Mouse (Mus musculus) left cerebral cortex, adult 2 months (tissue): Measurements from ENCODE around the gene Ctdspl2. TPM values are rescaled to one million over a fixed set of nuclear protein-coding genes. Genes with fewer than 3 reads are reported as not detected.
"Not testable (repeated sequence)": the region's sequence is repeated elsewhere in the genome, so short reads cannot be mapped to it uniquely, and the experiment has no call there.

Source experiments
- DNase-seq, 2 experiments: peaks; one replicate each; pipeline ENCODE4 v3.0.0; 2021 to 2022; ENCODE audit warnings: low spot score in 2 of 2, mixed read lengths in 1 of 2; ENCODE audit errors: extremely low spot score in 1 of 2
- H3K27ac ChIP-seq: fragments of 200-600 bp; 2 replicates; pipeline ENCODE4 v1.8.1; 2022
- H3K4me3 ChIP-seq: fragments of 200-600 bp; 2 replicates; pipeline ENCODE4 v1.8.1; 2022
- CTCF ChIP-seq: fragments of 200-600 bp; IDR thresholded peaks from 2 replicates; pipeline ENCODE4 v1.8.1; 2022; ENCODE audit warnings: antibody characterized with exemption, mild to moderate bottlenecking, moderate library complexity
- intact Hi-C: fragments of 180-260 bp; cut with DNase I; formaldehyde crosslinking; loops from one replicate; pipeline ENCODE4 v1.15.1; 2025
- microRNA-seq, 2 experiments: library from miRNA; unstranded; fragments of <30 nt; microRNA quantifications; one replicate each; pipeline ENCODE4 v1.2.0; 2021
- total RNA-seq, 2 experiments: library from RNA; stranded (reverse); gene quantifications; 2 replicates each; pipeline ENCODE4 v1.2.3; 2021

Gene Ctdspl2
- total RNA-seq, 2 experiments from 2014 or later = 33.2 to 34.2 TPM

DNA sequence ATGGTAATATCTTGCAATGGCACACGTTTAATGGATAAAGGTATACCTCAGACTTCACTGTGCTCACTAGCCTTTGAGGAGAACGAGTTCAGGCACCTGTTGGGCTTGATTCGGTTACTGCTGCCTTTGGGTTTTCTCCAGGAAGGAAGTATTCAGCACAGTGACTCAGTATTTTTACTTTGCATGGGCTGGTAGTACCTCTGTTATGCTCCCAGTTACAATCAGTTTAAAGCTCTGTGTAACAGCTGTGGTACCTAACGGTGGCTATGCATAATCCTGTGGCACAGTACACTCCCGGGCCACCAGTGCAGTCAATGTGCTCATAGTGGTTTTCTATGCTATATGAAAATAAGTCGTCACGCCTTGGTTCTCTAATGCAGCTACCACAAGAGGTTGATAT, 55.6 kb downstream of the Ctdspl2 start:
- no peak overlapping the region for H3K27ac ChIP-seq
- intact Hi-C loops = no loop called here
- no peak for TF ChIP-seq CTCF
- DNase-seq = no peak
- no peak overlapping the region for H3K4me3 ChIP-seq

DNA sequence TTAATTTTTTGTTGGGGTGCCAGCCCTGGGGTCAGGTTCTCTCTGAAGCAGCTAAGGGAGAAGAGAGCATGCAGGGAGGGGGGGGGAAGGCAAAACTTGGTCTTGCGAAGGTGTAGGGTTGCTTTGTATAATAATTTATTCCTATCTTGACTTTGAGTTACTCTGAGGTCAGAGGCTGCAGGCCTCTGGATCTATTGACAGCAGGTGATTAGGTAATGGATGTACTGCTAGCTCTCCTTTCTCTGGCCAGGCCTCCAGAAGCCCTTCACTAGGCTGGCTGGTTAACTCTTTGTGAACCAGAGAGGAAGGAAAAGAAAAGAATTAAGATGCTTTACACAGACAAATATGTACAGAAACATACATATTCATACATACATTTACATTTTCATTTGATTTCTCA, 62.9 kb downstream of the Ctdspl2 start:
- intact Hi-C loops = no loop called here
- no peak overlapping the region for H3K4me3 ChIP-seq
- H3K27ac ChIP-seq = no peak overlapping the region
- no peak for DNase-seq
- no peak for TF ChIP-seq CTCF

DNA sequence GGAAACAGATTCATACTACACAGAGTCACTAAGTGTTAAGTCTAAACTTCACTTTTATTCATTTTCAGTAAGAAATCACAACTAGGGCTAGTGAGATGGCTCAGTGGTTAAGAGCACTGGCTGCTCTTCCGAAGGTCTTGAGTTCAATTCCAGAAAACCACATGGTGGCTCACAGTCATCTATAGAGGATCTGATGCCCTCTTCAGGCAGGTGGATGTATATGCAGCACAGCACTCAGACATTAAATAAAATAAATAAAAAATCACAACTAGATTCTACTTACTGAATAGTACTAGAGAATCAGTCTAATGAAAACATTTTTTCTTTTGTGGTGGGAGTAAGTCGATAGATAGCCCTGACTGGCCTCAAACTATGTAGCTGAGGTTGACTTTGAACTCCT, 66.5 kb downstream of the Ctdspl2 start:
- no peak for DNase-seq
- H3K27ac ChIP-seq = no peak overlapping the region
- intact Hi-C loops = no loop called here
- no peak overlapping the region for H3K4me3 ChIP-seq
- peak; percentile 45 for TF ChIP-seq CTCF

DNA sequence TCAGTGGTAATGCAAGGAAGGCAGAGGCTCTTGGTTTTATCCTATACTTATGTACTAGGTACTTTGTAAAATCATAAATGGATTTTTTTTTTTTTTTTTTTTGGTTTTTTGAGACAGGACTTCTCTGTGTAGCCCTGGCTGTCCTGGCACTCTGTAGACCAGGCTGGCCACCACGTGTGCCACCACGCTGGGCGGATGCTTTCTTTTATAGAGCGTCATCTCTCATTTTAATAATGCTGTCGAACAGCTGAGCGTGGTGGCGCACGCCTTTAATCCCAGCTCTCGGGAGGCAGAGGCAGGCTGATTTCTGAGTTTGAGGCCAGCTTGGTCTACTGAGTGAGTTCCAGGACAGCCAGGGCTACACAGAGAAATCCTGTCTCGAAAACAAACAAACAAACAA, 71.3 kb downstream of the Ctdspl2 start:
- intact Hi-C loops, H3K4me3 ChIP-seq, H3K27ac ChIP-seq, DNase-seq: not testable (repeated sequence)

DNA sequence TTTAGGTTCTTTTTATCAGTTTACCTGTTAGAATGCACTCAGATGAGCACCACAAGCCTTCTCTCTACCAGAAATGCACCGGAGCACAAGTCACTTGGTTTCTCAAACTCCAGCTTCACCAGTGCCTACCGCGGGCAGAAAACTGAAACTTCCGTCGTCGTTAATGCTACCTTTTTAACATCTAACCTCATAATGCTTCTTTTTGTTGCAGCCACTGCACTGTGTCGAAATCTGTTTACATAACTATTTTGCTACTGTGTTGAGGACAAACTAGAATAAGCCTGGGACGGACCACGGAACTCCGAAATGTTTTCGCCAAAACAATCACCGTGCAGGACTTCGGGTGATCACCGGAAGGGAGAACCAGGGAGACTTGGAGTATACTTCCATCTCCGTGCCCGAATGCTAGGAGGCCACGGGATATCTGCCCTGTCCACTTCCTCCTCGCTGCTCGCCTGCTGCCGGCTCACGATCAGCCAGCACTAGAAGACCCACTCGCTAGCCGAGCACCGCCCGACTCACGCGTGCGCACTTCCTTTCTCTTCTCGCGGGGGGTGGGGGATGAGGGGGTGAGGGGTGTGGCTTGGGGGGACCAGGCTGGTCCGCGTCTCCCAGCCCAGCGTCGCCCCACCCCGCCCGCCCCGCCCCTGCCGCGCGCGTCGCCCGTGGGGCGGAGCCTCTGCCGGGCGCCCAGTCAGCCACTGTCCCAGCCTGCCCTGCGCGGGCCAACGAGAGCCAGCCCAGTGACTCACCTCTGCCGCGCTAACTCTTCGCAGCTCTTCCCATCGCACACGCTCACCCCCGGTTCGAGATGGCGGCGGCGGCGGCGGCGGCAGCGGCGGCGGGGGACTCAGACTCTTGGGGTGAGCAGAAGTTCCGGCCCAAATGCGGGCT, 72.3 kb downstream of the Ctdspl2 start, which contains the start of gene Eif3j1:
Eif3j1 (plus strand) TSS at position 685 of the 894 bp plus-strand sequence.
- TF ChIP-seq CTCF = no peak
- Histone ChIP-seq H3K4me3 (peak within 1 kb of the TSS; percentile 58), H3K27ac (peak within 1 kb of the TSS; percentile 94)
- peak; percentile 86 to 88 for DNase-seq
- intact Hi-C loops = no loop called here

DNA sequence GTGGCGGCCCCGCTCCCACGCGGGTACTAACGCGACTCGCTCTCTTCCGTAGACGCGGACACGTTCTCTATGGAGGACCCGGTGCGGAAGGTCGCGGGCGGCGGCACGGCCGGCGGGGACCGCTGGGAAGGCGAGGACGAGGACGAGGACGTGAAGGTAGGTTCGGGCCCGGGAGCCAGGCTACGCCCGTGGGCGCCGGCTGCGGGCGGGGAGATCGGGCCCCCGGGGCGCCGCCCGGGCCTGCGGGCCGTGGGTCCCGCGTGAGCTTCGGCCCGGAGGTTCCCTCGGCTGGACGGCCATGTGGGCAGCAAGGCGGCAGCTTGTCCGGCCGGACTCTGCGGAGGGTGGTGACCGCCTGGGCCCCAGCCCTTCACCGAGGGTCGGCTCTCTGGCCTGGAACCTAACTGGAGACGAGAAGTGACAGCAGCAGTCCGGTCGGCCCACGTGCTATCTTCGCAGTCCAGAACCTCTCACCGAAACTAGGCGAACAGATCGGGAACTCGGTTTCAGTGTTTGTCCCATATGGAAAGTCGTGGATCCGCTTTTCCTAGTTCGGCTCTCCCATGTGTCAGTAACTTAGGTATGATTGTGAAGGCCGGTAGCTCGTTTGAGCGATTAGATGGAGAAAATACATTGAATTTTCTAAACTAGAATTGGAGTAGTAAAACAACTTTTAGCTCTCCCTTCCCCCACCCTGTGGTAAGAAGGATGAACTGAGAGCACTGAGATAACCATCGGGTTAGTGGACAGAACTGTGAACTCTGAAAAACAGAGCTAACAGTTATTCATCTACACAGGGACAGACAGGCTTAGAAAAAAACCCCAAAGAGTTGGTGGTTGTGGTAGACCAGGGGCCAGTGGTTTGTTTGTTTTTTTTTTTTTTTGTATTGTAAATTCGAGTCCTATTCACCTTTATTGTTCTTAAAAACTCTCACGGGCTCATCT, 73.2 kb downstream of the Ctdspl2 start:
- H3K27ac ChIP-seq = peak overlapping the region; percentile 89
- intact Hi-C loops = no loop called here
- DNase-seq = no peak
- no peak; the same call in 1 of the 2 replicates for TF ChIP-seq CTCF
- H3K4me3 ChIP-seq = peak overlapping the region; percentile 58

DNA sequence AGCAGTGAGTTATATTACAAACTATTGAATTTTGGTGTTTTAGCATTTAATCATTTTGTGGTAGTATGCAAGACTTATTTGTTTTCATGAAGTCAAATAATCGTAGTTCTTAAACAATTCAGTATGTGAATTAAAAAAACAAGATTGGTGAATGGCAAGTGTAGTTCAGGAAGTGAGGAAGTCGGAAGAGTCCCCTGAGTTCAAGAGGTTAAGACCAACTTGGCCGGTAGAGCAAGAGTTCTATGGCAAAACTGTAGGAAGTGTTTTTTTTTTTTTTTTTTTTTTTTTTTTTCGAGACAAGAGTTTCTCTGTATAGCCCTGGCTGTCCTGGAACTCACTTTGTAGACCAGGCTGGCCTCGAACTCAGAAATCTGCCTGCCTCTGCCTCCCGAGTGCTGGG, 76.2 kb downstream of the Ctdspl2 start:
- H3K27ac ChIP-seq = no peak overlapping the region
- intact Hi-C loops = no loop called here
- no peak for TF ChIP-seq CTCF
- no peak overlapping the region for H3K4me3 ChIP-seq
- DNase-seq = no peak

DNA sequence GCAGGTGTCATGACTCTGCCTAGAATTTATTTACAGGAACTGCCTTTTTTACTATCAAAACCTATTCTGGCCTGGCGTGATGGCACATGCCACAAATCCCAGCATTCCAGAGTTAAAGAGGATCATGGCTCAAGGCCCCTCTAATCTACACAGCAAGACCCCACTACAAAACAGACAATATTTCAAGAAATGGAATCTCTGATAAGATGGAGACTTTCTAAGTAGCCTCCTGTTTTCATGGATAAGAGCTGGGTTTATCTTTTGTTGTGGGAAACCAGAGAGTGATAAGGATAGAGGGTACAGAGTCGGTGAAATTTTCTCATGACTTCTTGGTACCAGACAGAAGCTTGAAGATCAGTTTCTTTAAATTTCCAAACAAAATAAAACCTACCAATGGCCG, 80.3 kb downstream of the Ctdspl2 start:
- intact Hi-C loops = no loop called here
- no peak overlapping the region for H3K27ac ChIP-seq
- no peak for DNase-seq
- TF ChIP-seq CTCF = no peak
- no peak overlapping the region for H3K4me3 ChIP-seq

DNA sequence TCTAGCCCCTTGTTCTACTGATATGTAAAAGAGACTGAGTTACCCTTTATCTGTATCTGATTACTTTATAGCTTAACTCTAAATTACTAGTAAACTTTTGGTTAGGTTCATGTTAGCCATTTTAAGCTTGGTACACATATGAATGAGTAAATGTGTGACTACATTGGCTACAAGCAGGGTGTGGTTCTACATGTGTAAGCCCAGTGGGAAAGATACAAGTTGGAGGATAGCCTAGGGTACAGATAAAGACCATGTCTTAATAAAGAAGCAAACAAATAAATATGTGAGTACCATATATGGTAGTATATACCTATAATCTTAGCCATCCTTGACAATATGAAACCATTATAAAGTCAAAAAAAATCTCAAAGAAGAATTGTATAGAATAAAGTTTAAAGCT, 88.1 kb downstream of the Ctdspl2 start:
- no peak for DNase-seq
- no peak for TF ChIP-seq CTCF
- no peak overlapping the region for H3K4me3 ChIP-seq
- no peak overlapping the region for H3K27ac ChIP-seq
- intact Hi-C loops = no loop called here

DNA sequence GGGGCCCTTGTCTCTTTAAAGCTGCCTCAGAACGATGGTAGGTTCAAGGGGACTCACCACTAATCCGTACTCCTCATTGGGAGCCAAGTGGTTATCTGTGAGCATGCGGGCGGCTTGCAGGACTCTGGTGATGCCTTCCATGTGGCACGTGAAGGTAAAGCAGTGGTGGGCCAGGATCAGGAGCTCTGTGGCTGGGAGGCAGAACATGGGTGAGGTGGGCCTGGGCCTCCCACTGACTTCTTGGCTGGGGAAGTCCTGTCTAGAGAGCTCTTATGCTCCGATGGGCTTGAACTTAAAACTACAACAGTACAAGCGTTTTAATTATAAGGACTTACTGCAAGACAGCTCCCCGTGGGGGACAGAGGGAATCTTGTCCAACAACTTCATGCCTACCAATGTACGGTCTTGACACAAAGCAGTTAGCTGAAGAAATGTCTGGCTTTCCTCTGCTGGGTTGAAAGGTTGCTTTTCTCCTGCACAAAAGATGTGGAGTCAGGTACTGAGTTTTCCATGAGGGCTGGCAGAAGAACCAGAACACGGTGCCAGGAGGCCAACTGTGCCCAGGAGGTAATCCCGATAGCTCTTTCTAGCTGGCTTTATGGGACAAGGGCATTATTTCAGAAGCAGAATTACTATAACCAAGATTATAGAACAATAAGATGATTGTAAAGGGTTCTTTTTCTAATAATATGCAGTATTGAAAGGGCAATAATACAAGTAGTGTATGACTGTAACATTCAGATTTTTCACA, 103.7 kb downstream of the Ctdspl2 start:
- Histone ChIP-seq H3K27ac (no peak overlapping the region), H3K4me3 (no peak overlapping the region)
- no peak for DNase-seq
- intact Hi-C loops = no loop called here
- TF ChIP-seq CTCF = no peak

Small RNAs within 50 kb of the gene (microRNA-seq; reads per million reads assigned to microRNA genes)
- gene Gm47314 = 0 to 0.49 reads per million in 2 experiments

Other genes starting within 250 kb of the Ctdspl2 start
- 10 to 100 TPM; 53.8 to 56.3 TPM for gene Frmd5, start 148.9 kb upstream of the Ctdspl2 start, total RNA-seq
- 100 to 1,000 TPM in 1 of 2 experiments, 10 to 100 TPM in 1; 96.5 to 105 TPM for gene Casc4, start 89.0 kb upstream of the Ctdspl2 start, total RNA-seq
- gene Mageb3, start 91 bp downstream of the Ctdspl2 start, total RNA-seq = under 1 TPM; 0.29 to 0.33 TPM
- 10 to 100 TPM; 18.3 to 18.5 TPM for gene Eif3j1, start 72.5 kb downstream of the Ctdspl2 start, total RNA-seq
- gene Spg11, start 162.4 kb downstream of the Ctdspl2 start, total RNA-seq = 10 to 100 TPM; 15.5 to 16.2 TPM
- 100 to 1,000 TPM; 108 to 118 TPM for gene B2m, start 191.7 kb downstream of the Ctdspl2 start, total RNA-seq
- not detected for gene Trim69, start 204.7 kb downstream of the Ctdspl2 start, total RNA-seq
- gene Patl2, start 230.2 kb downstream of the Ctdspl2 start, total RNA-seq = not detected
- gene Terb2, start 230.3 kb downstream of the Ctdspl2 start, total RNA-seq = not detected